Mouse (Mus musculus) large intestine, adult 2 months (tissue): ENCODE results near the gene Irgc1. TPM values are rescaled to one million over a fixed set of nuclear protein-coding genes. Genes with fewer than 3 reads are reported as not detected.
"Not testable (repeated sequence)": the region's sequence is repeated elsewhere in the genome, so short reads cannot be mapped to it uniquely, and the experiment has no call there.

Experiments used
- DNase-seq: peaks from one replicate; pipeline ENCODE4 v3.0.0-alpha.2; 2012; ENCODE audit warnings: low read depth, low spot score
- WGBS: fragments of 180-500 bp; shearing (Covaris S2); methylation state at CpG from one replicate; pipeline ENCODE4 v1.1.7; 2018; 5-methylcytosine and 5-hydroxymethylcytosine counted together
- polyA plus RNA-seq: library from polyadenylated mRNA; depleted of rRNA; stranded (reverse); fragments of >200 nt; gene quantifications from 2 replicates; pipeline ENCODE4 v1.2.3, GENCODE M21; 2012; rRNA removed

The Irgc1 gene
- polyA plus RNA-seq, result 0.84 TPM in 1 of 2 replicates, not detected in the other

DNA sequence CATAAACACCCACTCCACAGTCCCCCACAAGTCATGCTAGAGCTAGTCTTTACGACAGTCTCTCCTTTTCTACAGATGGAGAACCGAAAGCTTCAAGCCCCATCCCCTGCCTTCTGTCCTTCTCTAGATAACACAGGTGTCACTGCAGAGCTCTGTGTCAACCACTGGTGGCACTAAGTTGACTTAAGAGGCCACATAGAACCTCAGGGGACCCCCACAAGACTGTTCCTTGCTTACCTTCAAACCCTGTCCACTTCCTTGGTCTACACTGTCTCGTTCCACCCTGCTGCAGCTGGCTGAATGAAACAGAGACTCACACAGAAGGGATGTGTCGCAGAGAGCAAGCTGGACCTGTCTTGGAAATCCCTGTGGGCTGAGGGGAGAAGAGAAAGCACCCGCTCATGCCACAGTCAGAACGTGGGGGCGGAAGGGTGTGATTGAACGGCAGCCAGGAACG is at the start of gene Irgc1:
Gene Irgc1 (minus strand): TSS at position 443 of the 457 bp plus-strand sequence.
- WGBS, result 60% methylated on average over 9 of the region's 9 CpGs
- DNase-seq, result no peak

DNA sequence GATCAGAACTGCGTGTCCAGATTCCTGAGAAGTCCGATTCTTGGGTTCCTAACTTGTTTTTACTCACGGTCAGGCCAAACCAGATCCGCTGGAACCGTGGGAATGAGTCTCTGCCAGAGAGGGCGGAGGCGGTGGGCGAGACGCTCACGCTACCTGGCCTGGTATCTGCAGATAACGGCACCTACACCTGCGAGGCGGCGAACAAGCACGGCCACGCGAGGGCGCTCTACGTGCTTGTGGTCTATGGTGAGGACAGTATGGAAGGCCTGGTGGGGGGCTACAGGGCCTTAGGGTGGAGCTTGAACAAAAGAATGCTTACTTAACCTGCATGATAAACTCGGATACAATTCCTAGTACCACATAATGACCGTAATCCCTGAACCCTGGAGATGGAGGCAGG is 49.4 kb upstream of the Irgc1 start:
- no peak for DNase-seq
- 53% methylated on average over 21 of the region's 21 CpGs for WGBS

DNA sequence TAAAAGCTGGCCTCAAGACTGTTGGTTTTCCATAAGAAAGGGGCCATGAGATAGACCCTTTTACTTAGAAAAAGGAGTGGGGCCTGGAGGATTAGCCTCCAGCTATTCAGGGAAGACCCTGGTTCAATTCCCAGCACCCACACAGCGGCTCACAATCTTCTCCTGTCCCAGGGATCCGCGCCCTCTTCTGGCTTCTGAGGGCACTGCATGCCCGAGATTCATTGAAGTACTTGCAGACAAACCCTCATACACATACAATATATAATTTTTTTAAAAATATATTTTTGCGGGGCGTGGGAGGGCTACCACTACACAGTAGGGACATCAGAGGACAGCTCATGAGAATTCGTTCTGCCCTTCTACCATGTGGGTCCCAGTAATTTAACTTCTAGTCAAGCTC is 48.8 kb upstream of the Irgc1 start:
- no peak for DNase-seq
- WGBS, result 35% methylated on average over 7 of the region's 7 CpGs

DNA sequence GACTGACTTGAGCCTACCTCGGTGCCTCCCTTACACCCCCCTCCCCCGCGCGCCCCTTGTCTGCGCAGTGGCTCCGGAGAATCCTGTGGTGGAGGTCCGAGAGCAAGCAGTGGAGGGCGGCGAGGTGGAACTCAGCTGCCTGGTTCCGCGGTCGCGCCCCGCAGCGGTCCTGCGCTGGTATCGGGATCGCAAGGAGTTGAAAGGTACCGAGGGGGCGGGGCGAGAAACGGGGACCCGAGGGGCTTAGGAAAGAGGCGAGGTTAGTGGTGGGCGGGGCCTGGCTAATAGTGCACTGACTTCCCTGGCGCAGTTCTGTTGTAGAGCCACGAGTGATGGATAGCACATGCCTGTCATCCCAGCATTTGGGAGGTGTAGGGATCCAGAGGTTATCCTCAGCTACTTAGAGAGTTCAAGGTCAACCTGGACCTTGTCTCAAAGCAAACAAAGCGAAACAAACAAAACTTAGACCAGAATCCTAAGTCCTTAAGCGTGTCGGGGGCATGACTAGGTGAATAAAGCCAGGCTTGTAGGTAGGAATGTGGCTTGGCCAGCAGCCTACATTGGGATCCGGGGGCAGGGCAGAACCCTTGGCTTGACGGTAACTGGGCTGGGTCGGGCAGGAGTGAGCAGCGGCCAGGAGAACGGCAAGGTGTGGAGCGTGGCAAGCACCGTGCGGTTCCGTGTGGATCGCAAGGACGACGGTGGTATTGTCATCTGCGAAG is 47.9 kb upstream of the Irgc1 start:
- DNase-seq, result no peak
- WGBS, result 10% methylated on average over 42 of the region's 43 CpGs

DNA sequence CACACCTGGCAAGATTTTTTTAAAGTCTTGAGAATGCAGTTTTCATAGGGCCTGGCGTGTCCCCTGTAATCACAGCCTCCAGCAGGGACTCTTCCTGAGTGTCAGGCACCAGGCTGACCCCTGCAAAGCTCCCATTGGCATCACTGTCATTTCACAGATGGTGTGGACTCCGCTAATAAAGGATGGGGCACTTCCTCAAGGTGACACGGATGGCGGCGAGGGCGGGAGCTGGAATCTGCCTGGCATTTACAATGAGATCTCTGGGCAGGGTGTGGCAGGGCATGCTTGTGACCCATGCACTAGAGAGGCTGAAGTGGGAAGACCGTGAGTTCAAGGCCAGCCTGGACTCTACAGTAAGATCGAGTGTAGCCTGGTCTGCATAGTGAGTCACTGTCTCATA is 36.2 kb upstream of the Irgc1 start:
- DNase-seq, result no peak
- 60% methylated on average over 8 of the region's 8 CpGs for WGBS

DNA sequence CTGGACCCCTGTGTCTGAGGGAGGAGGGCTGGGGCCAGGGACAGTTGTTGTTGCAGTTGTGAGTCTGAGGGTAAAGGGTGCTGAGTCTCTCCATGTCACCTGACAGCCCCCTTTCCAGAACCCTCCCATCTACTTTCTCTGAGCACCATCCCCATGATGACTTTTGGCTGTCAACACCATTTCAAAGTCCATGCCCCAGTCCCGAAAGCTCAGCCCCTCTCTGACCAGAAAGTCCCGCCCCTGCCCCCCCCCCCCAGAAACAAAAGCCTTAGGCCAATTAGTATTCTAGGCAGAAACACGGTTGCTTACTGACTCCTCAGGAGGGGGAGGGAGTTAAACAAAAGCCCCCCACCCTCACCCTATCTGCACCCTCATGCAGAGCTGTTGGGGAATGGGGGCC is 35.3 kb upstream of the Irgc1 start:
- WGBS, result 29% methylated on average over 3 of the region's 3 CpGs
- DNase-seq, result no peak

DNA sequence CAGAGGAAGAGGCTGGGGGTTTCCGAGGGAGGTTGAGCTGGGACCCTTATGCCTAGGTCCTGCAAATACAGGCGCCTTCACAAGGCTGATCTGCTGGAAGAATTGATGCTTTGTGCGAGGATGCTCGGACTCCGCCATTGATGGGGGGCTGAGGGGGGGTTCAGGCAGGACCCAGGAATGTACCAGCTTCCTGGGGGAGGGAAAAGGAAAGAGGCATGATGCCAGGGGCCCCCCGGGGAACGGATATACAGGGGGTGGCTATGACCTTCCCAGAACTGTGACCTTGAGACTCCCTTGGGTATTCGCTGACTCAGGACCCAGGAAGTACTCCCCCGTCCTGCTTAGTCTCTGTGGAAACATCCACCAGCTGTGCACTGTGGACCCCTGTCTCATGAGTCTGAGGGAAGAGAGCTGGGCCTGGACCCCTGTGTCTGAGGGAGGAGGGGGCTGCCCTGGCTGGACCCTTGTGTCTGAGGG is 34.6 kb upstream of the Irgc1 start:
- DNase-seq, result no peak
- WGBS, result 53% methylated on average over 9 of the region's 9 CpGs

DNA sequence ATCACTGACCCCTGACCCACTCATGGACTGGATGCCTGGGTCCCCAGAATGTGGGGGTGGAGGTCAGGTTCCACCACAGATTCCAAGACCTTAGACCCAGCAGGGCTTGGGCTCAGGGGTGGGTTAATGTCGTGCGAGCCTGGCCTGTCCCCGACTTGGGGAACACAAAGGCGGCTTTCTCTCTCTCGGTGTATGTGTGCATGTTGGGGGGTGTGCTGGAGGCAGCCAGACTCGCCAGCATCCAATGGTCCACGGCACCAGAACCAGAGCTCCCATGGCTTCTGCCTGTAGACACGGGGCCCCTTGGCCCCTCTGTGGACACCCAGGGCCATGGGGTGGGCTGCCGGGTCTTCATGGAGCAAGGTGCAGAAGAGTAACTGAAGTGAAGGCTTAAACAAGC is 33.4 kb upstream of the Irgc1 start:
- no peak for DNase-seq
- 79% methylated on average over 9 of the region's 9 CpGs for WGBS

DNA sequence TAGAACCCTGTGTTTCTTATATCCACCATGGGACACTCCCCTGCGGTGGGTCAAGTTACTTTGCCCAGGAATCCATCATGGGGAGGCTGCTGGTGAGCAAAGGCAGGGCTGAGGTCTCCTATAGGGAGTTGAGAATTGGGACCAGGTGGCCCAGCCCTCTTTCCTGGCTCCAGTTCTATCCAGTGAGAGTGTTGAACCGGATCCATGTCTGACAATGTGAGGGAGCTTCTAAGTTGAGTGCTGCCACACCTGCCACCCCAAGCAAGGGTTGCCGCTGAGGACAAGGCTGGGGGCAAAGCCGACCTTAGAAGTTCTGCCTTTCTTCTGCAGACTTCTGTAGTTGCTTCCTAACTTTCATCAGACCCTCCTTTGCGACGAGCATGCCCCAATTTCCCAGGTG is 31.2 kb upstream of the Irgc1 start:
- not testable (repeated sequence) for DNase-seq
- WGBS, result 41% methylated on average over 6 of the region's 6 CpGs

DNA sequence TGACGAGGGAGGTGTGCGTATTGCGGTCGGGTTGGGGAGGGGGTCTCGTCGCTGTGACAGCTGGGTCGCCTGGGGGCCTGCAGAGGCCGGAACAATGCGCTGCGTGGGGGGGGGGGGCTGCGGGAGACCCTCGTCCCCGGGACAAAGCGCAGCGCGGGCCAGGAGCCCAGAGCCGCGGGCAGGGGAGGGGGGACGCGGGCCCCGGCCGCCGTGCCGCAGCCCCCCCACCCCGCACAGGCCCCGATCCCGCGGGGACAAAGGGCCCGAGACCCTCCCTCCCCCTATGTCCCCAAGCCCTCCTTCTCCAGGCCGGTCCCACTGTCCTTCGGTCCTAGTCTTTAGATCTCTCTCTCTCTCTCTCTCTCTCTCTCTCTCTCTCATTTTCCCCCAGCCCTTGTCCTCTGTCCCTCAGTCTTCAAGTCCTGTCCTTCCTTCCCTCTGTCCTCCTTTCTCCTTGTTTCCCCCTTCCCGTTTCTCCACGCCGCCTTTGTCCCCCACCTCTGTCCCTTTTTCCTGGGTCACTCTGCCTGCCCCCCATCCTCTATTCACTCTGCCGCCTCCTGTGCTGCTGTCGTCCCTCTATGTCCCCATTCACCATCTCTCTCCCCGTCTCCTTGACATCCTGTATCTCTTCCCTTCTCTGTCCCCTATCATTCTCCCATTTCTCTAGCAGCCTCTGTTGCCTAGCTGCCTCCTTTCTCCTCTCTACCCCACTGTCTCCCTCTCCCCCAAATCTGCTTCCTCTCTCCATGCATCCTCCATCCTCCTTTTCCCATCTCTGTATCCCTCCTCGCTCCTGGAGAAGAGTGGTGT is 30.3 kb upstream of the Irgc1 start:
- no peak for DNase-seq
- WGBS, result 5% methylated on average over 24 of the region's 38 CpGs

DNA sequence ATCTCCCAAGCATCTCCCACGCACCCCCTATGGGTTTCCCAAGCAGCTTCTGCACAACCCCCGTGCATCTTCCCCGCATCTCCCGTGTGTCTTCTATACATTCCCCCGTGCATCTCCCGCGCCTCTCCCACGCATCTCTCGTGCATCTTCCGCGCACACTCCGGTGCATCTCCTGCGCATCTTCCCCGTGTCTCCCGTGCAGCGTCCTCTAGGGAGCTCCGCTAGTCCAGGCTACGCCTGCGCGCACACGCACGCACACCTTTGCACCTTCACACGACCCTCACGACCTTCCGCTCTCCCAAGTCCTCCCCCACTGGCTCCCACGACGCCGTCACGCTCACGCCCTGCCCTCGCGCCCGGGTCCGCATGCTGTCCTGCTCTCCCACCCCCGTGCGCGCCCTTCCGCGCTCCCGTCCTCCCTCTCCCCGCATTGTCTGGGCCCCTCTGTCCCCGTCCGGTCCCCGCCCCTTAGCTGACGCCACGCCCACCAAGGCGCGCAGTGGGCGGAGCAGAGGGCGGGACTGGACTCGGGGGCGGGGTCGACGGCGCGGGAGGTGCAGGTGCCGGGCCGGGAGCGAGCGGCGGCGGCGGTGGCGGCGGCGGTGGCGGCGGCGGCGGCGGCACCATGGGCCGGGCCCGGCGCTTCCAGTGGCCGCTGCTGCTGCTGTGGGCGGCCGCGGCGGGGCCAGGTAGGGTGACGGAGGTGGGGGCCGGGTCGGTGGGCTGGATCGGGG is 29.5 kb upstream of the Irgc1 start, which contains the start of gene Cadm4:
Gene Cadm4 (plus strand): TSS at position 550 of the 734 bp plus-strand sequence.
- no peak for DNase-seq
- 1% methylated on average over 71 of the region's 83 CpGs for WGBS

DNA sequence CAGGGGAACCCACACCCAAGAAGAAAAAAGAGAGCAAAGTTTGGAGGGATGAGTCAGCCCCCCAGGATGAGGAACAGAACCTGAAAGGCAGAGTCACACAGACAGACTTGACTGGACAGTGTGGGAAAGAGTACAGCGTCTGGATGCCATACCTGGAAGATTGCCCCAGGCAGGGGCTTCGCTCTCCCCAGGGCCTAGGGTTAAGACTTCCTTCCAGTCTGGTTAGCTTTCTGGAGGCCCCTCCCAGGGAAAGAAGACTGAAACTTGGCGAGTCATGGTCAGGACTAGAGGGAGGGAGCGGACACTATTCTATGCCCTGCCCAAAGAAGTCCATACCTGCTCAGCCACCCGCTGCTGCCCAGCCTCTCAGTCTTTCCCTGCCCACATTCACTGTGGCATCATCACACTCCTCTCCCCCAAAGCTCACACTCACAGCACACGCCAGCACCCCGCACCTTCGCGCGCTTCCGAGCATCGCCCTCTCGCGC is 28.9 kb upstream of the Irgc1 start:
- no peak for DNase-seq
- 13% methylated on average over 14 of the region's 14 CpGs for WGBS

DNA sequence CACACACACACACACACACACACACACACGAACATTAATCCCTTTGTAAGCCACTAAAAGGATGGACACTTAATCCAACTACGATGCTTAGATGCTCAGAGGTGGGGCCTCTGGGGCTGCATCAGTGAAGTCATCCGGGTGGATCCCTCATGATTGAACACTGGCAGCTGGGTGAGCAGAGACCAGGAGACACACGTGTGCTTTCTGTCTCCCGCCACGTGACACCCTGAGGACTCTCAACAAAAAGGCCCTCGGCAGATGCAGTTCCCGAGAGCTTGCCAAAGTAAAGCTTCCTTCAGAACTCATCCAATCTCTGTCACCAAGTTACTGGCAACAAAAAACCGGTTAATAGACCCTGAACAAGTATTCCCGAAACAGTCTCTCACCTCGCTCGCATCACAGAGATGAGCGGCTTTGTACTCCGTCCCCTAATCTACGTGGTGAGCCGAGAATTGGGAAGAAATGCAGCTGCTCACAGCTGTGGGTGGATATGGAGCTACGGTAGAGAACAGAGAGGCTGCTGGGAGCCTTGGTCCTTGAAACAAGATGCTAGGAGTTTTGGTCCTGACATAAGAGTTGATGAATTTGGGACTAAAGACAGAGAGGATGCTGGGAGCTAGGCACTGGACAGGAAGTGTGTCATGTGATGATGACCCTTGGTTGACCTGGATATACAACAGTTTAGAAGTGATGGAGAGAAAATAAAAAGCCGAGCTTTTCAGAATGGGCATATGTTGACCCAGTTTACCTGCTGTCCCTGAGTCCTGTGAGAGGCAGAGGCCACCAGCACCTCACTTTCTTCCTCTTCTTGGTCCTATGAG is 28.2 kb upstream of the Irgc1 start:
- no peak for DNase-seq
- 47% methylated on average over 18 of the region's 18 CpGs for WGBS

DNA sequence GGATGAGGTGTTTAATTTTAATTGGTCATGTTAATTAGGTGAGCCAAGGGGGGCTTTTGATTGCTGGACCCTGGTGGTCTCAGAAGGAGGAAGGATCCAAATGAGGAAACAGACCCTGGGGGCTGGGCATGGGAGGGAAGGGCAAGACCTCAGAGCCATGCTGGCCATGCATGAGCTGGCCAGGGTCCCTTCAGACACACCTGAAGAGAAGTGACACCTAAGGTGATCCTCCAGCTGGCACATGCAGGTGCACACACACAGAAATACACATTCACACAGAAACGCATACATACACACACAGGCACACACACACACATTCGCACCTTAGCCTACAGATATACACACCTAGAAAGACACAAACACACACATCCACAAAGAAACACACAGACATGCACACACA is 27.6 kb upstream of the Irgc1 start:
- no peak for DNase-seq
- WGBS, result 83% methylated on average over 2 of the region's 2 CpGs

DNA sequence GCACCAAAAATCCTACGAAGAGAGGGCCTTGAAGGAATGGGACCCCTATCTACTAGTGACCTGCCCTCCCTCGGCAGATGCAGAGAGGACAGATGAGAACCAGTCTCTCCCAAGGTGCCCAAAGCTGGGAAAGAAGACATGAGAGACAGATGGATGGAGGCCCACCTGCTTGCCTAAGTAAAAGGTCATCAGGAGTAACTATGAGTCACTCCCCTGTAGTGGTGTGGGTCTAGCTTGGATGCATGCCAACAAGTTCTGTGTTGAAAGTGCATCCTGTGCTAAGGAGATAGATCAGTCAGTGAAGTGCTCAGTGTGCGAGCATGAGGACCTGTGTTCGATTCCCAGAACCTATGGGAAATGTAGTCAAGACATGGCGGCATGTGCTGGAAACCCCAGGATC is 26.8 kb upstream of the Irgc1 start:
- no peak for DNase-seq
- WGBS, result 90% methylated on average over 5 of the region's 5 CpGs

DNA sequence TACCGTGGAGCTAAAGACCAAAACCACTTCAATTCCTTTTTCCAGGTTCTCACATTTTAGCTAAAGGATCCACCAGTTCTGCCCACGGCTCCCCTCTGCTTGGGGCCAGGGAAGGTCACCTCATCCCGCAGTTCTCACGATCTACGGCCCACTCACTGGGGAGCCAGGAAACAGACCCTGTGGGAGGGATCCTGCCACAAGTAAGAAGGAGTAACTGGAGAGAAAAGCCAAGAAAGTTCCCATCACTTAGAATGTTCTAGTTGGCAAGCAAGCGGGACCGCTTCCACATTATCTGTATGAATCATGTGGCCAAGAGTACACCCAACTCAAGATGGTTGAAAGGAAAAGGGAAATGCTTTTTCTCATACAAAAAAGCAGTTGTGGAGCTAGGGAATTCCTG is 24.8 kb upstream of the Irgc1 start:
- 90% methylated on average over 7 of the region's 7 CpGs for whole genome bisulfite sequencing
- DNase-seq, result no peak

DNA sequence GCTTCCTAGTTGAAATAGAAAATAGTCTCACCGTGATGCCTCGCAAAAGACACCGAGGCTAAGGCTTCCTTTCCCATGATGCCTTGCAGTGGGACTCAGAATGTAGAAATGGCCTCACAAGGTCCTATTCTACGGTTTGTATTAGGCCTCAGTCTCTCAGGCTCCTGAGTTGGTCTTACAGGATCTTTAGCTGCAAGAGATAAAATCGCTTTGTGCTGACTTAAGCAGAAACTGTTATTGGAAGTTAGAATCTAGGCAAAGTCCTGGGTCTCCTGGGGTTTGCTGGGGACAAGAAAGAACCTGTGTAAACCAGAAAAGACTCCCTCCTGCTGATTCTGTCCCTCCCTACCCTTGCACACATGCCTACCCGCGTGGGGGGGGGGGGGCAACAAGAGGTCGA is 24.2 kb upstream of the Irgc1 start:
- WGBS, result 78% methylated on average over 8 of the region's 8 CpGs
- no peak for DNase-seq

DNA sequence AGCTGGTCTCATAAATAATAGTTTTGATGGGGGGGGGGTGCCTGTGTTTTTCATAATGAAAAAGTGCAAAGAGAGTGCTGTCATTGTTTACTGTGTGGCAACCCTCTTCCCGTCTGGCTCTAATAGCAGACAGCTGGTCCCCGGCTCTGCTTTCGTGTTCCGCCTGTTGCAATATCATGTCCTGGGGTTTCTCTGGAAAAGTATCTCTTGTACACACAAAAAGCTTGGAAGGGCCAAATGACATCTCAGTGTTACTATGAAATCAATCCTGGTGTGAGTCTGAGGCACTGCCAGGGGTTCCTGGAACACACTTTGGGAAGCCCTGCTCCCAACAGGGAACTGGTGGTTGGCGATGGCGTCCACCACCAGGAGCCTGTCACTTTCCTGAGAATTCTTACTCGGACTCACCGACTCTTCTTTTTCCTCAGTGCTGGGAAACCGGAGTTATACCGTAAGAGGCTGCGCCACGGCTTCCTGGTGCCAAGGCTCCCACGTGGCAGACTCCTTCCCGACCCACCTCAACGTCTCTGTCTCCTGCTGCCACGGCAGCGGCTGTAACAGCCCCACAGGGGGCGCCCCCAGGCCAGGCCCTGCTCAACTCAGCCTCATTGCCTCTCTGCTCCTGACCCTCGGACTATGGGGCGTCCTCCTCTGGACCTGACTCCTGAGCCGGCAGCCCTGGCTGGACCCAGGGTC is 22.9 kb upstream of the Irgc1 start:
- no peak for DNase-seq
- WGBS, result 59% methylated on average over 21 of the region's 21 CpGs
